Mouse (Mus musculus) hindbrain, embryonic 14.5 days (tissue): ENCODE measurements at regions not wholly inside any gene's neighbourhood (a gene's known extent, or its start where the extent isn't known, plus 50 kb on each side); places are given as distances from the start of the nearest gene placed in this dataset.

ENCODE experiments used
- ATAC-seq: fragments of 200-750 bp; cut with Nextera tagmentation; 2 replicates; pipeline ENCODE4 v1.8.0; 2017; ENCODE audit warnings: moderate number of reproducible peaks, mild to moderate bottlenecking, moderate TSS enrichment, moderate library complexity; ENCODE audit not compliant: low FRiP score
- DNase-seq: peaks from one replicate; pipeline ENCODE4 v3.0.0-alpha.2; 2015; ENCODE audit warnings: low spot score
- H3K27ac ChIP-seq: fragments of 300-500 bp; sonication (generic); 2 replicates; pipeline ENCODE4 v1.5.1; 2014; ENCODE audit warnings: mild to moderate bottlenecking, moderate library complexity
- H3K27me3 ChIP-seq: fragments of 300-500 bp; sonication (generic); 2 replicates; pipeline ENCODE4 v1.6.1; 2014; ENCODE audit warnings: mild to moderate bottlenecking, low read length, mixed read lengths; ENCODE audit not compliant: control insufficient read depth, insufficient read depth
- H3K36me3 ChIP-seq: fragments of 300-500 bp; sonication (generic); replicated peaks from 2 replicates; pipeline ENCODE4 v1.6.1; 2014; ENCODE audit not compliant: control insufficient read depth, insufficient read depth
- H3K4me1 ChIP-seq: fragments of 300-500 bp; sonication (generic); replicated peaks from 2 replicates; pipeline ENCODE4 v1.6.1; 2014; ENCODE audit warnings: antibody characterized with exemption, low read length, mixed read lengths; ENCODE audit not compliant: control insufficient read depth, insufficient read depth
- H3K4me2 ChIP-seq: fragments of 300-500 bp; sonication (generic); replicated peaks from 2 replicates; pipeline ENCODE4 v1.6.1; 2014; ENCODE audit warnings: mild to moderate bottlenecking, moderate library complexity
- H3K4me3 ChIP-seq: fragments of 300-500 bp; sonication (generic); replicated peaks from 2 replicates; pipeline ENCODE4 v1.5.1; 2014; ENCODE audit warnings: mild to moderate bottlenecking, low read length
- H3K9ac ChIP-seq: fragments of 300-500 bp; sonication (generic); 2 replicates; pipeline ENCODE4 v1.6.1; 2014
- H3K9me3 ChIP-seq: fragments of 300-500 bp; sonication (generic); 2 replicates; pipeline ENCODE4 v1.6.1; 2016; ENCODE audit warnings: low read length; ENCODE audit not compliant: control insufficient read depth
- WGBS: fragments of 180-500 bp; shearing (Covaris S2); extraction: QIAGEN DNeasy Blood & Tissue Kit; methylation state at CpG from one replicate; pipeline ENCODE4 v1.1.7; 2014; 5-methylcytosine and 5-hydroxymethylcytosine counted together

- Histone ChIP-seq H3K9ac (no peak overlapping the region), H3K4me2 (no peak overlapping the region), H3K9me3 (no peaks in the 10 kb centered on the region), H3K4me1 (no peaks in the 10 kb centered on the region), H3K27ac (no peak overlapping the region), H3K27me3 (no peaks in the 10 kb centered on the region), H3K4me3 (no peak overlapping the region), H3K36me3 (no peaks in the 10 kb centered on the region)
- 85% methylated on average over 3 of the region's 3 CpGs for WGBS
- ATAC-seq (no peak), DNase-seq (no peak)
Measured at GRCm38 (mm10) chr16:78247189-78247588, 54.1 kb upstream of the Cxadr start.

- no peak overlapping the region for H3K9ac ChIP-seq
- no peak overlapping the region for H3K4me2 ChIP-seq
- H3K4me3 ChIP-seq: no peak overlapping the region
- H3K36me3 ChIP-seq: no peaks in the 10 kb centered on the region
- 0 out of 2 replicates have a peak, but pooled peaks cover 5% of the 10 kb centered on the region for H3K4me1 ChIP-seq
- no peak overlapping the region for H3K27ac ChIP-seq
- no peaks in the 10 kb centered on the region for H3K9me3 ChIP-seq
- DNase-seq (no peak), ATAC-seq (no peak)
- WGBS: 82% methylated on average over 3 of the region's 3 CpGs
- H3K27me3 ChIP-seq: no peaks in the 10 kb centered on the region
Measured at GRCm38 (mm10) chr16:78242678-78243077, 58.6 kb upstream of the Cxadr start.

- no peak for DNase-seq
- H3K9me3 ChIP-seq: no peaks in the 10 kb centered on the region
- no peak overlapping the region for H3K4me2 ChIP-seq
- no peak overlapping the region for H3K27ac ChIP-seq
- no peaks in the 10 kb centered on the region for H3K27me3 ChIP-seq
- H3K36me3 ChIP-seq: no peaks in the 10 kb centered on the region
- no peak for ATAC-seq
- 0 out of 2 replicates have a peak, but pooled peaks cover 13% of the 10 kb centered on the region for H3K4me1 ChIP-seq
- 90% methylated on average over 4 of the region's 4 CpGs for WGBS
- no peak overlapping the region for H3K4me3 ChIP-seq
- no peak overlapping the region for H3K9ac ChIP-seq
Measured at GRCm38 (mm10) chr16:78240152-78240551, 61.1 kb upstream of the Cxadr start.

- peak overlapping the region; percentile 80 for H3K4me2 ChIP-seq
- peak; percentile 77 for ATAC-seq
- peak; percentile 66 for DNase-seq
- H3K9ac ChIP-seq: peak overlapping the region; percentile 68
- H3K36me3 ChIP-seq: no peaks in the 10 kb centered on the region
- H3K4me1 ChIP-seq: 0 out of 2 replicates have a peak, but pooled peaks cover 13% of the 10 kb centered on the region
- peak overlapping the region; percentile 94 for H3K27ac ChIP-seq
- H3K9me3 ChIP-seq: no peaks in the 10 kb centered on the region
- peak overlapping the region; percentile 35 for H3K4me3 ChIP-seq
- under 1% methylated on average over 18 of the region's 18 CpGs for WGBS
- H3K27me3 ChIP-seq: no peaks in the 10 kb centered on the region
Measured at GRCm38 (mm10) chr16:78238052-78238701, 63.1 kb upstream of the Cxadr start.

- H3K4me1 ChIP-seq: 0 out of 2 replicates have a peak, but pooled peaks cover 13% of the 10 kb centered on the region
- H3K9me3 ChIP-seq: no peaks in the 10 kb centered on the region
- under 1% methylated on average over 13 of the region's 15 CpGs for WGBS
- H3K4me2 ChIP-seq: peak overlapping the region; percentile 80
- H3K27me3 ChIP-seq: no peaks in the 10 kb centered on the region
- H3K36me3 ChIP-seq: no peaks in the 10 kb centered on the region
- peak overlapping the region; percentile 68 for H3K9ac ChIP-seq
- DNase-seq: peak; percentile 67
- ATAC-seq: peak; percentile 73
- H3K27ac ChIP-seq: peak overlapping the region; percentile 94
- peak overlapping the region; percentile 35 for H3K4me3 ChIP-seq
Measured at GRCm38 (mm10) chr16:78237641-78238051, 63.6 kb upstream of the Cxadr start.

GRCm38 (mm10) chr16:78236746-78237640 is 64.3 kb upstream of the Cxadr start:
- Histone ChIP-seq H3K36me3 (no peaks in the 10 kb centered on the region), H3K9me3 (no peaks in the 10 kb centered on the region), H3K9ac (peak overlapping the region; percentile 68), H3K4me2 (peak overlapping the region; percentile 80), H3K27me3 (no peaks in the 10 kb centered on the region), H3K4me1 (0 out of 2 replicates have a peak, but pooled peaks cover 13% of the 10 kb centered on the region), H3K27ac (peak overlapping the region; percentile 94), H3K4me3 (peak overlapping the region; percentile 35)
- DNase-seq (peak; percentile 67), ATAC-seq (peak; percentile 63)
- WGBS: 1% methylated on average over 25 of the region's 25 CpGs

- Histone ChIP-seq H3K4me3 (no peak overlapping the region), H3K27me3 (no peaks in the 10 kb centered on the region), H3K4me2 (no peak overlapping the region), H3K9me3 (no peaks in the 10 kb centered on the region), H3K27ac (no peak overlapping the region), H3K36me3 (no peaks in the 10 kb centered on the region), H3K4me1 (0 out of 2 replicates have a peak, but pooled peaks cover 8% of the 10 kb centered on the region), H3K9ac (no peak overlapping the region)
- DNase-seq (no peak), ATAC-seq (no peak)
- 83% methylated on average over 2 of the region's 2 CpGs for WGBS
Measured at GRCm38 (mm10) chr16:78232205-78232604, 69.1 kb upstream of the Cxadr start.

GRCm38 (mm10) chr16:78229013-78229412 is 72.3 kb upstream of the Cxadr start:
- Histone ChIP-seq H3K9me3 (no peaks in the 10 kb centered on the region), H3K27ac (no peak overlapping the region), H3K27me3 (no peaks in the 10 kb centered on the region), H3K4me2 (no peak overlapping the region), H3K4me1 (no peaks in the 10 kb centered on the region), H3K9ac (no peak overlapping the region), H3K4me3 (no peak overlapping the region), H3K36me3 (no peaks in the 10 kb centered on the region)
- WGBS: 94% methylated on average over 4 of the region's 4 CpGs
- no peak for DNase-seq
- ATAC-seq: no peak

- H3K27me3 ChIP-seq: no peaks in the 10 kb centered on the region
- WGBS: 77% methylated on average over 1 of the region's 1 CpGs
- no peak overlapping the region for H3K4me3 ChIP-seq
- no peaks in the 10 kb centered on the region for H3K9me3 ChIP-seq
- no peak overlapping the region for H3K4me2 ChIP-seq
- DNase-seq (no peak), ATAC-seq (no peak)
- H3K27ac ChIP-seq: no peak overlapping the region
- no peak overlapping the region for H3K9ac ChIP-seq
- H3K36me3 ChIP-seq: no peaks in the 10 kb centered on the region
- 0 out of 2 replicates have a peak, but pooled peaks cover 3% of the 10 kb centered on the region for H3K4me1 ChIP-seq
Measured at GRCm38 (mm10) chr16:78222377-78222776, 78.9 kb upstream of the Cxadr start.
